Mouse (Mus musculus) megakaryocyte, embryonic 14.5 days (primary cell): ENCODE data around the gene Zkscan14.

Source experiments
- FLI1 ChIP-seq: IDR thresholded peaks from 2 replicates; pipeline ENCODE4 v1.6.1; 2012; ENCODE audit warnings: low read length, inconsistent platforms, mixed read lengths
- GATA1 ChIP-seq: IDR thresholded peaks from 3 replicates; pipeline ENCODE4 v1.6.1; 2012; ENCODE audit warnings: mixed read lengths, low read length, inconsistent platforms, borderline replicate concordance

GRCm38 (mm10) chr5:145211340-145211739, 9.7 kb upstream of the Zkscan14 start:
- TF ChIP-seq GATA1 (no peak), FLI1 (no peak)
